Mouse (Mus musculus) adrenal gland, postnatal 36 days (tissue): ENCODE measurements at regions not wholly inside any gene's neighbourhood (a gene's known extent, or its start where the extent isn't known, plus 50 kb on each side); places are given as distances from the start of the nearest gene placed in this dataset.

ENCODE experiments used
- DNase-seq, 2 experiments: peaks; one replicate each; pipeline ENCODE4 v3.0.0; 2021; ENCODE audit warnings: mixed read lengths in 1 of 2

GRCm38 (mm10) chr9:32053886-32054615 is 61.9 kb upstream of the Arhgap32 start:
- DNase-seq = no peak

- peak; percentile 30 to 39 for DNase-seq
These were observed 58.4 kb upstream of the Arhgap32 start for GRCm38 (mm10) chr9:32057427-32058115.

- no peak for DNase-seq
These were observed 53.2 kb upstream of the Arhgap32 start for GRCm38 (mm10) chr9:32062740-32063139.

- DNase-seq = peak; percentile 17 to 32
These were observed 52.4 kb upstream of the Arhgap32 start for GRCm38 (mm10) chr9:32063541-32063940.

- DNase-seq = no peak
These were observed 51.9 kb upstream of the Arhgap32 start for GRCm38 (mm10) chr9:32064007-32064550.
